Mouse (Mus musculus) forebrain, embryonic 14.5 days (tissue): ENCODE measurements around the gene Ackr1. TPM values are rescaled to one million over a fixed set of nuclear protein-coding genes. Genes with fewer than 3 reads are reported as not detected.
A peak's percentile ranks its signal among the peaks of the same experiment; 100 is the strongest.

Experiments used
- ATAC-seq: fragments of 200-750 bp; cut with Nextera tagmentation; 2 replicates; pipeline ENCODE4 v1.8.0; 2017; ENCODE audit warnings: mild to moderate bottlenecking, moderate library complexity
- DNase-seq: peaks from one replicate; pipeline ENCODE4 v3.0.0-alpha.2; 2015; ENCODE audit warnings: low spot score
- H3K27ac ChIP-seq: fragments of 300-500 bp; sonication (generic); 2 replicates; pipeline ENCODE4 v1.5.1; 2014; ENCODE audit warnings: low read depth, mild to moderate bottlenecking, control low read depth, low read length, moderate library complexity
- H3K27me3 ChIP-seq: fragments of 300-500 bp; sonication (generic); replicated peaks from 2 replicates; pipeline ENCODE4 v1.6.1; 2014; ENCODE audit warnings: low read length, control low read depth, mixed read lengths; ENCODE audit not compliant: control insufficient read depth, insufficient read depth
- H3K36me3 ChIP-seq: fragments of 300-500 bp; sonication (generic); 2 replicates; pipeline ENCODE4 v1.6.1; 2014; ENCODE audit warnings: low read length, control low read depth; ENCODE audit not compliant: control insufficient read depth, insufficient read depth
- H3K4me1 ChIP-seq: fragments of 300-500 bp; sonication (generic); 2 replicates; pipeline ENCODE4 v1.6.1; 2014; ENCODE audit warnings: antibody characterized with exemption, low read length, control low read depth; ENCODE audit not compliant: control insufficient read depth, insufficient read depth
- H3K4me2 ChIP-seq: fragments of 300-500 bp; sonication (generic); 2 replicates; pipeline ENCODE4 v1.6.1; 2014; ENCODE audit warnings: mild to moderate bottlenecking, control low read depth, low read length
- H3K4me3 ChIP-seq: fragments of 300-500 bp; sonication (generic); 2 replicates; pipeline ENCODE4 v1.5.1; 2014; ENCODE audit warnings: low read depth, low read length, control low read depth
- H3K9ac ChIP-seq: fragments of 300-500 bp; sonication (generic); 2 replicates; pipeline ENCODE4 v1.6.1; 2014; ENCODE audit warnings: mild to moderate bottlenecking, low read length, control low read depth, moderate library complexity
- H3K9me3 ChIP-seq: fragments of 300-500 bp; sonication (generic); replicated peaks from 2 replicates; pipeline ENCODE4 v1.6.1; 2016; ENCODE audit warnings: low read length, control low read depth, mixed read lengths; ENCODE audit not compliant: control insufficient read depth
- WGBS: fragments of 180-500 bp; shearing (Covaris S2); extraction: QIAGEN DNeasy Blood & Tissue Kit; methylation state at CpG from one replicate; pipeline ENCODE4 v1.1.7; 2014; 5-methylcytosine and 5-hydroxymethylcytosine counted together
- polyA plus RNA-seq: library from polyadenylated mRNA; unstranded; fragments of >200 nt; fragmentation: Nextera tagmentation; extraction: Ambion mirVana; gene quantifications from 2 replicates; pipeline ENCODE4 v1.2.1, GENCODE M21; 2014

Ackr1 gene
- polyA plus RNA-seq, 1 experiment from 2014 or later = 10.5 TPM

DNA sequence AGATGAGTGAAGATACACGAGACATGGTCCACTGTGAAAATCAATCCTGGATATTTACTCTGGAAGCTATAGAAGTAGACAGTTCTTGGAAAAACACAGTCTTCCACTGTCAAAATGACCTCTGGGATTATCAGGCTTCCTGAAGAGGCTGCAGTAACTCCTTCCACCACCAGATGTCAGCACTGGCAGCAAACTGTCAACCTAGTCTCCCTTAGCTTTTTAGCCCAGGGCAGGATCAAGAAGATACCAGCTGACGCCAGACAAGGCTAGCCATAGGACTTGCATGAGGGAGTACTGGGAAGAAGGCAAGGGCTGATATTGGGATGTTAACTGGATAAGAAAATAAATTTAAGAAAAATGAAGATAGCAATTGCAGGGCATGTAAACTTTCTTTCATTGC is 6.0 kb upstream of the Ackr1 start:
- Histone ChIP-seq H3K4me1 (0 out of 2 replicates have a peak, but pooled peaks cover 3% of the 10 kb centered on the region), H3K9ac (no peak overlapping the region), H3K27ac (no peak overlapping the region), H3K36me3 (peaks cover 58% of the 10 kb centered on the region), H3K27me3 (no peaks in the 10 kb centered on the region), H3K4me2 (no peak overlapping the region), H3K9me3 (no peaks in the 10 kb centered on the region), H3K4me3 (no peak overlapping the region)
- ATAC-seq (peak; percentile 59), DNase-seq (peak; percentile 83)
- 10% methylated on average over 2 of the region's 2 CpGs for WGBS

DNA sequence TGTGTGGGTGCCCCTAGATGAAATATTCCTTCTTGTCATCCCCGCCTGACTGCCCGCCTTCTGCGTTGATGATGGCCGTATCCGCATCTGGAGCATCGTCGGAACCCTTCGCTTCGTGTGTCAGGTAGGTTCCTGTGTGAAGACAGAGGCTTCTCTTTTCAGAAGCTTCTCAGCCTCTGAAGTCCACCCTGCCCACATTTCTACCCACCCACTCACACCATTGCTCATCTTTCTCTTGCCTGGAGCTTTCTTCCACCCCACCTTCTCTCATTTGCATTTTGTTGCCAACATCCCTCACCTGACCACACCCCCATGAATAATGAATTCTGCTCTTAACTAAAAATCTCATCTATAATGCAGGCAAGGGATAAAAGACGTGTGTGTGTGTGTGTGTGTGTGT is 3.5 kb upstream of the Ackr1 start:
- peaks cover 46% of the 10 kb centered on the region for H3K36me3 ChIP-seq
- no peak overlapping the region for H3K27ac ChIP-seq
- WGBS = 92% methylated on average over 10 of the region's 10 CpGs
- H3K4me1 ChIP-seq = no peaks in the 10 kb centered on the region
- no peak overlapping the region for H3K9ac ChIP-seq
- DNase-seq = no peak
- H3K4me3 ChIP-seq = no peak overlapping the region
- no peaks in the 10 kb centered on the region for H3K27me3 ChIP-seq
- H3K4me2 ChIP-seq = no peak overlapping the region
- no peak for ATAC-seq
- no peaks in the 10 kb centered on the region for H3K9me3 ChIP-seq

DNA sequence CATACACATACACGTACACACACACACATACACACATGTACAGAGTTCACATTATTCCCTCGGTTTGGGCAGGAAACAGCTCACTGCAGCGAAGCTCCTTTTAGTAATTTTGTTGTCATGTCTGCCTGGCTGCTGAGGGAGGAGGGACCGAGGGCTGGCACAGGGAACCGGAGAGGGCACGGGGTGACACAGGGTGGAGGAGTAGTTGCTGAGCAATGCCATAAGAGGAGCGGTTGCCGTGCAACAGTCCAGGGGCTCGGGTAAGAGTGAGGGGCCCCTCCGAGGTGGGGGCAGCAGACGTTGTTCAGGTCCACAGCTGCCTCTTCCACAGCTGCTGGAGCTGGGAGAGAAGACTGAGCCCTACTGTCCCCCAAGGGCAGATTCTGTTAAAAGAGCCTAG is 2.4 kb upstream of the Ackr1 start:
- whole genome bisulfite sequencing = 67% methylated on average over 11 of the region's 11 CpGs
- Histone ChIP-seq H3K27ac (no peak overlapping the region), H3K27me3 (no peaks in the 10 kb centered on the region), H3K4me2 (no peak overlapping the region), H3K36me3 (peaks cover 39% of the 10 kb centered on the region), H3K4me1 (no peaks in the 10 kb centered on the region), H3K4me3 (no peak overlapping the region), H3K9ac (no peak overlapping the region), H3K9me3 (no peaks in the 10 kb centered on the region)
- ATAC-seq (no peak), DNase-seq (no peak)

DNA sequence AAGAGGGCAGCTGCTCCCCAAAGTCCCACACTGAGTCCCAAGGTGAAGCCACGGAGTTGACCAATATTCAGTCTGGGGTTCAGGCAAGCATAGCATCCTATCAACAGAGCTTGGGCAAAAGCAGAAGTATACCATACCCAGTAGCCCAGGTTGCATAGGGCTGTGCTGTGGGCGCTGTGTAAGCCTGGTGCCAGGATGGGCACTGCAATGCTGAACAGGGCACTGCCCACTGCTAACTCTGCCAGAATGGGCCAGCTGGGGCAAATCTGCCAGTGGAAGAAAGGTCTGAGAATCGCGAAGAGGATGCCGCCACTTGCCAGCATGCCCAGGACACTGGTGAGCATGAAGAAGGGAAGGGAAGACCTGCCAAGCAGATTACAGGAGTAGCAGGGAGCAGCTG is 1.1 kb downstream of the Ackr1 start:
- Histone ChIP-seq H3K4me3 (no peak overlapping the region), H3K36me3 (0 out of 2 replicates have a peak, but pooled peaks cover 12% of the 10 kb centered on the region), H3K9ac (no peak overlapping the region), H3K4me1 (no peaks in the 10 kb centered on the region), H3K9me3 (no peaks in the 10 kb centered on the region), H3K4me2 (no peak overlapping the region), H3K27ac (no peak overlapping the region), H3K27me3 (no peaks in the 10 kb centered on the region)
- WGBS = 98% methylated on average over 5 of the region's 5 CpGs
- ATAC-seq (no peak), DNase-seq (no peak)

DNA sequence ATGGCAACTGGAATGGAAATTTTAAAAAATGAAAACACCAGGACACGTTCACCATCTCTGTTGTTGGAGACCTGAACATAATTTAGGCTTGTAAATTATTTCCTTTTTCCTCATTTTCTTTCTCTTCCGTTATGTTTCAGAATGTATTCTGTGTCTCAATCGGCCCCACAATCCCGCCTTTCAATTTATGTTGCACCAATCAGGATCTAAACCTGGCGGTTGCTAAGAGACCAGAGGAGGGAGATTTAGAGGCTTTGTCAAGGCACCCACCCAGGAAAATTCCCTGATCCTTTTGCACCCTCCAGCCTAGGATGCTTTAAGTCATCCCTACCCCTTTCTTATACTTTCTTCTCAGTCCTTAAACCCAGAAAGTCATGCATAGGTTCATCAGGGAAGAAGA is 3.8 kb downstream of the Ackr1 start:
- H3K4me2 ChIP-seq = no peak overlapping the region
- no peaks in the 10 kb centered on the region for H3K27me3 ChIP-seq
- peaks cover 2% of the 10 kb centered on the region; the same call in 1 of the 2 replicates for H3K4me1 ChIP-seq
- ATAC-seq (no peak), DNase-seq (no peak)
- H3K9me3 ChIP-seq = no peaks in the 10 kb centered on the region
- WGBS = 62% methylated on average over 5 of the region's 5 CpGs
- H3K27ac ChIP-seq = no peak overlapping the region
- H3K36me3 ChIP-seq = no peaks in the 10 kb centered on the region
- H3K9ac ChIP-seq = no peak overlapping the region
- H3K4me3 ChIP-seq = no peak overlapping the region

DNA sequence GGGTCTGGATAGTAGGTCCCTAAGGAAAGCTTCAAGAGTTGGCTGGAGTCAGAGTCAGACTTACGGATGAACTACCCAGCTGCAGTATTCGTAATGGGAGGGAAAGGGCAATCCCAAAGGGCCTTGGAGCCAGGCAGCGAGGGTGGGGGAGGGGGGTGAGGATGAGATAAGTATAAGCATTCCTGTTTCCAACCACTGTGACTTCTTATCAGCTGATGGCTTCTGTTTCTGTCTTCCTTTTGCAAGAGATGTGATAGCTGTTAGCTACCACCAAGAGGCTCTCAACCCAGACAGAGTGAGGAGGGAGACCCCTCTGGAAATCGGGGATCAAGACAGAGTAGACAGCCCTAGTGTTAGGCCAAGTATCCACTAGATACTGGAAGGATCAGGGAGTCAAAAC is 4.4 kb downstream of the Ackr1 start:
- no peak overlapping the region for H3K9ac ChIP-seq
- no peak overlapping the region for H3K4me2 ChIP-seq
- H3K4me1 ChIP-seq = peaks cover 2% of the 10 kb centered on the region; the same call in 1 of the 2 replicates
- no peak overlapping the region for H3K4me3 ChIP-seq
- WGBS = 45% methylated on average over 4 of the region's 4 CpGs
- H3K9me3 ChIP-seq = no peaks in the 10 kb centered on the region
- H3K27me3 ChIP-seq = no peaks in the 10 kb centered on the region
- DNase-seq (no peak), ATAC-seq (0 out of 2 replicates have a peak, but pooled peaks have one; percentile 16)
- no peak overlapping the region for H3K27ac ChIP-seq
- H3K36me3 ChIP-seq = no peaks in the 10 kb centered on the region

DNA sequence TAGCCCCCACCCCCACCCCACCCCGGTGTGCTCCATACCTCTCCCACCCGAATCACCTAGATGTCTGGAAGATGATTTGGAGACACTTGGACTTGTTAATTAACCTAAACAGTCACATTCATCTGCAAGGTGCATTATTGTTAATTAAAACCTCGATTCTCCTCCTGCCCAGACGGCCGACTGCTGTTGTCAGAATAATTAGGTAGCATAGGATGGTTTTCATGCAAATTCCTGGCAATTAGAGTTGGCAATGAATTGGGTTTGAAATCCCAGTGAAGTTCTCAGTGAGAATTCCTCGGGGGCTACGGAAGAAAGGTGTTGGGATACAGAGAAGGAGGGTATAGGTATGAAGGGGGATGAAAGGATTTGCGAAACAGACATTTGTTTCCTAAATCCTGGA is 5.1 kb downstream of the Ackr1 start:
- peak; percentile 47 for ATAC-seq
- no peak overlapping the region for H3K4me2 ChIP-seq
- peak; percentile 72 for DNase-seq

DNA sequence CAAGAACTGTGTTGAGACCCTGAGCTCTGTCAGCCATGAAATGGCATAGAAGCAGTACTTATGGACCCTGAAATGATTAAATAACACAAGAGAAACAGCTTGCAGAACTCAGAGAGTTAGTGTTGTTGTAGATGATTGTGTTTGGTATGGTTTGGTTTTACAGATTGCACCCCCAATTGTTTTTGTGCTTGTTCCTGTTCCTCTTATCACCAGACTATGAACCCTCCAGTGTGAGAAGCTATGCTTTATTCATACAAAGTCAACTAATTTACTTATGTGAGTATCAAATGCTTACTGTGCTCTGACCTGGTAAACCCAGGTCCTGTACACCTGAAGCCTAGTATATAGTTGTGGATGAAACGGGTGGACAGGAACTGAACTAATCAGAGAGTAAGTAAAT is 7.0 kb downstream of the Ackr1 start:
- Histone ChIP-seq H3K9me3 (no peaks in the 10 kb centered on the region), H3K4me1 (peaks cover 2% of the 10 kb centered on the region; the same call in 1 of the 2 replicates), H3K4me3 (no peak overlapping the region), H3K9ac (no peak overlapping the region), H3K27me3 (no peaks in the 10 kb centered on the region), H3K36me3 (no peaks in the 10 kb centered on the region), H3K4me2 (no peak overlapping the region), H3K27ac (no peak overlapping the region)
- DNase-seq (no peak), ATAC-seq (no peak)
- WGBS = 81% methylated on average over 1 of the region's 1 CpGs

More for the DNA sequence above, 5.1 kb downstream of the Ackr1 start:
- no peak overlapping the region for H3K4me3 ChIP-seq
- no peaks in the 10 kb centered on the region for H3K9me3 ChIP-seq
- no peaks in the 10 kb centered on the region for H3K36me3 ChIP-seq
- H3K27ac ChIP-seq = no peak overlapping the region
- H3K4me1 ChIP-seq = peaks cover 2% of the 10 kb centered on the region; the same call in 1 of the 2 replicates
- WGBS = 17% methylated on average over 8 of the region's 8 CpGs
- H3K27me3 ChIP-seq = no peaks in the 10 kb centered on the region
- H3K9ac ChIP-seq = no peak overlapping the region

DNA sequence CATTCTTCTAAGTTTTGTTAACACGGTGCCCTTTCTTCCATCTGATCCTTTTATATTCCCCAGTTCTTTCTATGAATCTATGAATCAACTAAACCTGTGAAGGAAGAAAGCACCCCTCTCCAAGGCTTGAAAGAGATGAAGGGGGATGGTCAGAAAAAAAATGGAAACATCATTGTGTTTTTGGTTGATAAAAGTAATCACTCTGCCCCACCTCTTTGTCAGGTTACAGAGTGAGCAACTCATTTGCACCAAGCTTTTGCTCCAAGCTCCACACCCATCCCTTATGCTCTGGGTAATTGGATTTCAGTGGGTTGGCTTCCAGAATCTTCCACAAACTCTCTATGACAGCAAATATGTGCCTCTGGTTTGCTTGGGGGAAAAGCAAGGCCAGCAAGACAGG is 8.2 kb downstream of the Ackr1 start:
- ATAC-seq = no peak
- H3K4me1 ChIP-seq = peaks cover 2% of the 10 kb centered on the region; the same call in 1 of the 2 replicates
- no peak overlapping the region for H3K27ac ChIP-seq
- H3K4me3 ChIP-seq = no peak overlapping the region
- H3K9me3 ChIP-seq = no peaks in the 10 kb centered on the region
- H3K9ac ChIP-seq = no peak overlapping the region
- no peaks in the 10 kb centered on the region for H3K27me3 ChIP-seq
- H3K36me3 ChIP-seq = no peaks in the 10 kb centered on the region
- no peak for DNase-seq
- WGBS = 83% methylated on average over 1 of the region's 1 CpGs
- no peak overlapping the region for H3K4me2 ChIP-seq
